Mouse (Mus musculus): ENCODE results near the gene 4933428G20Rik. TPM values are rescaled to one million over a fixed set of nuclear protein-coding genes. Genes with fewer than 3 reads are reported as not detected.

Gene 4933428G20Rik
- polyA plus RNA-seq, 2 experiments from 2014 or later: not detected

- ATAC-seq: no peak
Measured at GRCm38 (mm10) chr11:97532950-97533582, 32.9 kb upstream of the 4933428G20Rik start.

- no peak for ATAC-seq
Measured at GRCm38 (mm10) chr11:97532354-97532753, 32.2 kb upstream of the 4933428G20Rik start.

DNA sequence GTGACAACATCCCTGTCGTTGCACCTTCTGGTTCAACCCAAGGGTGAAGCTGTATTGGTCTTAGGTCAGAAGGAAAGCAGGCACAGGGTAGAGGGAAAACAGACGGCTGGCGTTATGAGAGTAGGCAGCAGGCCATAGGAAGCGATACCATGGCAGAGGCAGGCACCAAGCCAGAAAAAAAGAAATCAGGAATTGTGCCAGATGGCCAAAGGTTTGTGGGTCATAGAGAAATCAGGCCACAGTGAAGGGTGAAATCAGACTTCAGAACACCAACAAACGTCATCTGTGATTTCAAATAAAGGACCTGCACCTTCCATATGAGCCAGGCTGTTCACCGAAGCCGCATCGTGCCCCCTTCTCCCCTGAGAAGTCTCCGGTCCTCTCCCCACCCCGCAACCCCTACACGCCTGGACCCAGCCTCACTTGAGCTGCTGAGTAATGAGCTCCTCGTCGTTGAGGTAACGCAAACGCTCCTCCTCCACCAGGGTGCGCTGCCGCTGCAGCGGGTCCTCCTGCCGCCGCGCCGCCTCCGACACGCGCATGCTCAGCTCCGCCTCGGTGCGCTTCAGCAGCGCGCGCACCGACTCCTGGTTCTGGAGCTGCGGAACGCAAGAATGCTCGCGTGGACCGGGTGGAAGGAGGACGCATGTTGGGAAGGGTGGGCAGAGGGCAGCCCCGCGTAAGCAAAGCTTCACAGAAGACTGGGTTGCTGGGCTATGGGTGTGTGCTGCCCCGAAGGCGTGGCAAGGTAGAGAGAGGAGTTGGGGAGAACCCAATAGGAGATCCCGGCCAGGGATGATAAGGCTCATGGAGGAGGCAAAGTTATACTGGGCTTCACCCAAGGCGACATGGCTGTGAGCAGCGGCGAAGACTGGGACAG, 31.5 kb upstream of the 4933428G20Rik start:
- ATAC-seq: peak; percentile 84

GRCm38 (mm10) chr11:97530961-97531360, 30.8 kb upstream of the 4933428G20Rik start:
- no peak for ATAC-seq

GRCm38 (mm10) chr11:97530069-97530468, 29.9 kb upstream of the 4933428G20Rik start:
- no peak for ATAC-seq

- no peak for ATAC-seq
Measured at GRCm38 (mm10) chr11:97528282-97528808, 28.2 kb upstream of the 4933428G20Rik start.

GRCm38 (mm10) chr11:97525313-97525712, 25.2 kb upstream of the 4933428G20Rik start:
- ATAC-seq: no peak

DNA sequence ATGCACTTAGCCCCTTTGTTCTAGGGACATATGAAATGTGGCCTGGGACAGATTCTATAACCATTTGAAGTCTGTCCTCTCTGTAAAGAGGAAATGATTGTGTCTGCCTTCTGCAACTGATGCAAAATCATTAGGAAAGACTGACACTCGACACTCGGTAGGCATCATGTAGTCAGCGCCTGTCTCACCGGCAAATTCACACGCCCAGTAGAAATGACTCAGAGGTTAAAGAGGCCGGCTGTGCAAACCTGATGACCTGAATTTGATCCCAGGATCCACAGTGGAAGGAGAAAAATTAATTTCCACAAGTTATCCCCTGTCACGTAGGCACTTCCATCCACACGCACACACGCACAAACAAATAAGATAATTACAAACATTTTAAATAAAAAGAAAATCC, 24.2 kb upstream of the 4933428G20Rik start:
- no peak for ATAC-seq

DNA sequence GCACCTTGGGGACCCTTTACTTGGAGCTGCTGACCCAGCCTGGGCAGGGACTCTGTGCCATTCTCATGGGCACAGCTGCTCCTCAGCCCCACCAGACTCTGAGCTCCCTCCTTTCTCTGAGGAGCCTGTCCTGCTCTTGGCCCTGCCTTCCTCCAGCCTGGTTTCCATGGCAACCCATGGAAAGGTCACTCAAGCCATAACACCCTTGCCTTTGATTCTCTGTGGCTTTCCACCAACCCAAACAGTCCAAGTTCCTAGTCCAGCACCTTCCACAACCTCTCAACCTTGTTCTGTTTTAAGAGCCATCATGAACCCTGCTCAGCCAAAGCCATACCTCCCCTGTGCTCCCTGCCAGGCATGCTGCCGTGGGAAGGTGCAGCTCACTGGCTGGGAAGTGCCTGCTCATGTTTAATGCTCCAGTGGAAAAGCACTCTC, 23.7 kb upstream of the 4933428G20Rik start:
- ATAC-seq: no peak

DNA sequence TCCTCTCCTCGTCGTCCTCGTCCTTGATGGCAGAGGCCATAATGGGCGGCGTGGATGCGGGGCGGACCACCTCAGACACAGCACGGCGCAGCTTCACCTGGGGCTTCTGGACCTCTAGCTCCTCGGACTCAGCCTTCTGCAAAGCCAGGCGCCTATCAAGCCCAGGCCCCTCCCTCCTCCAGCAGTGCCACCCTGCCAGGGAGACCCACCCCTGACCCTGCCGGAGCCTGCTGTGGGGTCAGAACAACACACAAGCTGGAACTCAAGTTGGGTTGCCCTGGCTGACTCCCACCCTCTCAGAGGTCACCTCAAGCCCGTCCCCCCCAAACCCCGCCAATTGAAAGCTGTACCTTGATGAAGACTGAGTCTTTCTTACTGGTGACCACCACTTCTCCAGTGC, 23.0 kb upstream of the 4933428G20Rik start:
- ATAC-seq: no peak

GRCm38 (mm10) chr11:97521741-97522474, 21.8 kb upstream of the 4933428G20Rik start:
- ATAC-seq: no peak

DNA sequence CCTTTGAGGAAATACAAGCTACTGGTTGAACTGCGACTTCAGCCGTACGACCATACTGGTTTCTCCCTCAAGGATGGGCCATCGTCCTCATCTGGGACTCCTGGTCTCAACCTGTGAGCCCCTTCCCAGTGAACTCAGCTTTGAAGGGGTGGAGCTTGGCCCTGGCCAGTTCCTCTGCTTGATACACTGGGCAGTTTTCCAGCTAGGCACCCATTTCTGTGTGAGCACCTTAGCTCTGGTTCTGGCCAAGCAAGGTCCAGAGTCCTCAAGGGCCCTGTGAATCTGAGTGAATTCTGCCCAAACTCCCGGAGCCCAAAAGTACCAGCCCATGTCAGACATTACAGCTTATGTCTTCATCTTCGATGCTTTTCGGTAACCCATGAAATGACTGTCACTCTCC, 20.4 kb upstream of the 4933428G20Rik start:
- no peak for ATAC-seq

- no peak for ATAC-seq
Measured at GRCm38 (mm10) chr11:97513066-97513465, 12.9 kb upstream of the 4933428G20Rik start.

- ATAC-seq: no peak
Measured at GRCm38 (mm10) chr11:97512511-97512910, 12.4 kb upstream of the 4933428G20Rik start.

GRCm38 (mm10) chr11:97511661-97512369, 11.7 kb upstream of the 4933428G20Rik start:
- ATAC-seq: no peak

- no peak for ATAC-seq
Measured at GRCm38 (mm10) chr11:97510966-97511660, 11.0 kb upstream of the 4933428G20Rik start.

DNA sequence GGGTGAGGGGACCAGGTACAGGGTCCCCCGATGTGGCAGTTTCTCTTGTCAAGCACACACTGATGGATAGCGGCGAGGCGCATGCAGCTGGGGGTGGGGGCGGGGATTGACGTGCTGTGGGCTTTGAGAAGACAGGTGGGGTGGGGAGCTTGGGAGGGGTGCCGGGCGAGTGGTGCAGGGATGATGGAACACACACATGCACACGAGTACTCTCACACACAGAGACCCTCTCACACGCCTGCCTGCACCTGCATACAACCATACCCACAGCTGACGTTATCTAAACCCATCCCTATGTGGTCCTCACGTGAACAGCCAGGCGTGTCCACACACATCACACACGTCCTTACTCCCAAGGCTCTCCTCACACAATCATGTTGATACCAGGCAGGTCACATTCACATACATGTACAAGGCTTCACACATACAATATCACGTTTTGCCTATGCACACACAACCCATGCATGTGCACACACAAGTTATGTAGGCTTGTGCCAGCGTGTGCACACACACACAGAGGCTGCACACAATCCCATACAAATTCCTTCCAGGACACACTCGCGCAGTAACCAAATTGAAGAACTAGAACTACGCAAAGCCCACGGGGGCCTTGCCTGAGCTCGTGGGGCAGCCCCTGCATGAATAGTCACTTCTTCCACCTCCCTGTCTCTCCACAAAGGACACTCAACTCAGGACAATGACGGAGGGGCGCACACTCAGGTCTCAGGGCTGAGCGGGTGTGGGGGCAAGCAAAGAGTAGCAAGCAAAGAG, 9.8 kb upstream of the 4933428G20Rik start:
- no peak for ATAC-seq

DNA sequence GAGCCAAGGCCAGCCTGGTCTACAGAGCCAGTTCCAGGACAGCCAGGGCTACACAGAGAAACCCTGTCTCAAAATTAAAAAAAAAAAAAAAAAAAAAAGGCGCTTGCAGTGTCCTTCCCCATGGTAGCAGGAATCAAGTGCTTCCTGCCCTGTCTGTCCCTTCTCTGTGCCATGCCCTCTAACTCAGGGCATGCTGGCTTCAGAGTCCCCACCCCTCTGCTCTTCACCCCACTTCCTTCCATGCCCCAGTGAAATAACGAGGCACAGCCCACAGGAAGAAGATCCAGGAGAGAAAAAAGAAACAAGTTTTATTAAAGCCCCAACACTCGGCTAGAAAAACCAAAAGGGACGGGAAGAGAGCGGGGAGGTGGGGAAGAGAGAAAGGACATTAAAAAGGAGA, 8.9 kb upstream of the 4933428G20Rik start:
- ATAC-seq: no peak

- no peak for ATAC-seq
Measured at GRCm38 (mm10) chr11:97508198-97508597, 8.1 kb upstream of the 4933428G20Rik start.

- no peak for ATAC-seq
Measured at GRCm38 (mm10) chr11:97506331-97506730, 6.2 kb upstream of the 4933428G20Rik start.

DNA sequence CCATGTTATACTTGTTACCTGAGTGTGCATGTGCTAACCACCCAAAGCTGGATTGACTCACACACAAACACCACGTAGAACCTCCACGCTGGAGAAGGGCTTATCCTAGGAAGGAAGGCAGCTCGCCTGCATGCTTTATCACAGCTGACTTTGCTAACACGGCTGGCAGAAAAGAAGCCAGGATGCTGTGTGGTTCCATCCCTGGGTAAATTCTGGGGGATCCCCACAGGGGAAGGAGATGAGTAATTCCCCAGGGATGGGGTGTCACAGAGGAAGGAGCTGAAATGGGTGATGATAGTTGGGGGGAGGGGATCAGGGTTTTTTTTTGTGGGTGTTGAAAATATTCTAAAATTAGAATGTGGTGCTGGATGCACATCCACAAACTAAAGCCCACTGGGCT, 5.6 kb upstream of the 4933428G20Rik start:
- no peak for ATAC-seq
